Mouse (Mus musculus): ENCODE measurements at regions not wholly inside any gene's neighbourhood (a gene's known extent, or its start where the extent isn't known, plus 50 kb on each side); places are given as distances from the start of the nearest gene placed in this dataset.

DNA sequence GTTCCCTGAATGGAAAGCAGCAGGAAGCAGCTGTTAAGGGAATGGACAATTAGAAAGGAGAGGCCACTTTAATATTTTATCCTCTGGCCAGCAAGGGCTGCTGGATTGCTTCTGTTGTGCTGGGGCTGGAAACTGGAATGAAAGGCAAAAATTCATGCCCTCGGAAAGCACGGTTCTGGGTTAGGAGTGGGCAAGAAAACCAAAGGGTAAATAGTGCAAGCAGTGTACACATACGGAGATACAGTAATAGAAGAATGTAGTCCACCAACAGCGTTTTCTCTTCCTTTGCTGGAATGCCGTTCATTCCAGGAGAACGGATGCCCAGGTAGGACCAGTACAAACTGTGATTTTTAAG lies 50.8 kb upstream of the Zfr start:
- ATAC-seq (ENCODE audit: low read depth) = no peak
- Histone ChIP-seq H3K36me3 (ENCODE audit: control insufficient read depth, insufficient read depth, low read length) (no peaks in the 10 kb centered on the region), H3K4me2 (ENCODE audit: low read depth, low read length) (peak overlapping the region; percentile 26), H3K4me3 (ENCODE audit: low read length) (0 out of 2 replicates have a peak overlapping the region, but pooled peaks have one; percentile 7), H3K9me3 (ENCODE audit: control insufficient read depth, low read length) (peaks cover 5% of the 10 kb centered on the region), H3K9ac (ENCODE audit: low read length) (peak overlapping the region; percentile 3; the same call in 1 of the 2 replicates), H3K27me3 (ENCODE audit: control insufficient read depth, insufficient read depth, low read depth, low read length) (no peaks in the 10 kb centered on the region), H3K4me1 (replicated peaks; ENCODE audit: control insufficient read depth, insufficient read depth, low read length) (peaks cover 24% of the 10 kb centered on the region), H3K27ac (ENCODE audit: low read length) (peak overlapping the region; percentile 85)
- WGBS = 40% methylated on average over 6 of the region's 6 CpGs

DNA sequence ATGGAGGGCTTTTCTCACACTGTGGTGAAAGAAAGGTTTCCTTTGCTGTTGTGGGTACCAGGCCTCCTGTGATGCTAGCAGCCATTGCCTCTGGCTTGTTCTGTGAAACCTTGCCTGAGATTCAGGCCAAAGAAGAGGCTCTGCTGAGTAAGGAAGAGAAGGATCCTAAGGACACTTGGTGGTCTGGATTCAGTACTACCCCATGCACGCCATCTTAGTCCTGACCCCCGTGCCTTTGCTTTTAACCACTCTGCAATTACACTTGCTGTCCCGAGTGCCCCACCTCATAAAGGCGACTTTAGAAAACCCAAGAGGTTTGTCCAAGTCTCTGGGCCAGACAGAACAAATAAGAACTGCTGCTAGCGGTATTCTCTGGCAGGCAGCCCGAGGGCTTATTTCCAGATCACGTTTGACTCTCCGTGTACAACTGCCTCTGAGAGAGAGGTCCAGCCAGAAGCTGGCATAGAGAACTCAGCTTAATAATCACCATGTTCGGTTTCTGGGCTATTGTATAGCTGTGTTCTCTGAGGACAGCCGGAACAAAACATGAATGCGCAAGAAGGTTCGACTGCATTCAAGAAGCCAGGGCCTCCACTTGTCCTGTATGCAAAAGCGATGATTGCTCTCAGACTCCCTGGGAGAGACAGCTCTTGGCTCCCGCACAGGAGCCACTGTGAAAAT lies 51.3 kb upstream of the Zfr start:
- Histone ChIP-seq H3K9me3 (ENCODE audit: control insufficient read depth, low read length) (peaks cover 4% of the 10 kb centered on the region), H3K4me2 (ENCODE audit: low read depth, low read length) (peak overlapping the region; percentile 26), H3K27ac (ENCODE audit: low read length) (peak overlapping the region; percentile 85), H3K4me3 (ENCODE audit: low read length) (0 out of 2 replicates have a peak overlapping the region, but pooled peaks have one; percentile 7), H3K27me3 (ENCODE audit: control insufficient read depth, insufficient read depth, low read depth, low read length) (no peaks in the 10 kb centered on the region), H3K36me3 (ENCODE audit: control insufficient read depth, insufficient read depth, low read length) (no peaks in the 10 kb centered on the region), H3K9ac (ENCODE audit: low read length) (no peak overlapping the region; the same call in 1 of the 2 replicates), H3K4me1 (replicated peaks; ENCODE audit: control insufficient read depth, insufficient read depth, low read length) (peaks cover 24% of the 10 kb centered on the region)
- WGBS = 28% methylated on average over 14 of the region's 14 CpGs
- peak; percentile 68 for ATAC-seq (ENCODE audit: low read depth)

DNA sequence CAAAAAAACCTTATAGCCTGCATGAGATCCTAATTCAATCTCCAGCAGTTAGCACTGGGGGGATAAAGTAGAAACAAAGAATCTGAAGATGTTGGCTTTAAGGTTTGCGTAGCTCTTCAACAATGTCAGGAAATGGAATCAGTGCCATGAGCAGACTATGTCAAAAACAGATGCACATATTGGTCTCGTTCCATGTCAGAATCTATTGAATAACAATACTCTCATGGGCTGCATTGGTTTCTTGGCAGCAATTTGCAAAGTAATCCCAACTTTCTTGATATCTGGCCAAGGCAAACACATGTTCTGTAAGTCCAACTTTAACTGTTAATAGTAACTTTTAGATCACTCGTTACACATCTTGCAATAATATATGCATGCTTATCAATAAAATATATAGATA lies 58.1 kb upstream of the Sub1 start:
- no peak overlapping the region for H3K4me3 ChIP-seq (ENCODE audit: low read length)
- H3K27ac ChIP-seq (ENCODE audit: low read length) = peak overlapping the region; percentile 25; the same call in 1 of the 2 replicates
- no peaks in the 10 kb centered on the region for H3K36me3 ChIP-seq (ENCODE audit: control insufficient read depth, insufficient read depth, low read length)
- no peaks in the 10 kb centered on the region for H3K9me3 ChIP-seq (ENCODE audit: control insufficient read depth, low read length)
- H3K9ac ChIP-seq (ENCODE audit: low read length) = no peak overlapping the region
- peaks cover 2% of the 10 kb centered on the region; the same call in 1 of the 2 replicates for H3K4me1 ChIP-seq (replicated peaks; ENCODE audit: control insufficient read depth, insufficient read depth, low read length)
- no peaks in the 10 kb centered on the region for H3K27me3 ChIP-seq (ENCODE audit: control insufficient read depth, insufficient read depth, low read depth, low read length)
- H3K4me2 ChIP-seq (ENCODE audit: low read depth, low read length) = no peak overlapping the region
- WGBS = 45% methylated on average over 3 of the region's 3 CpGs
- peak; percentile 41 for ATAC-seq (ENCODE audit: low read depth)

DNA sequence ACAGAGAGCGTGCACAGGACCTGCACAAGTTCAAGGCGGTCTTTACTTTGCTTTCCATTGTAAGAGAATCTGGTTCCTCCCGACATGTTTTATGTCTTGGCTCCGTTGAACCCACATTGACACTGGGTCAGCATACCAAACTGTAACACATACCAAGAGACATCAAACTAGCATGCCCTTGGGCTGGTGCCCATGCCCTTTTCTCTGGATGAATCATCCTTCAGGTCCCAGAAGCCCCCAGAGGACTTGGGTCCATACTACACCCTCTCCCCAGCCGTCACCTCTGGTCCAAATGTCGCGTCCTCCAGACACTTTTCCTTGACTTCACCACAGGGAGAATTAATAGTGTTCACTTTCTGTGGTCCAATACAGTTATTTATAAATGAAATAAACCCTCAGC lies 56.8 kb upstream of the Sub1 start:
- H3K4me3 ChIP-seq (ENCODE audit: low read length) = no peak overlapping the region
- no peaks in the 10 kb centered on the region for H3K9me3 ChIP-seq (ENCODE audit: control insufficient read depth, low read length)
- no peaks in the 10 kb centered on the region for H3K36me3 ChIP-seq (ENCODE audit: control insufficient read depth, insufficient read depth, low read length)
- H3K27ac ChIP-seq (ENCODE audit: low read length) = no peak overlapping the region
- H3K4me2 ChIP-seq (ENCODE audit: low read depth, low read length) = no peak overlapping the region
- H3K9ac ChIP-seq (ENCODE audit: low read length) = no peak overlapping the region
- ATAC-seq (ENCODE audit: low read depth) = no peak
- no peaks in the 10 kb centered on the region for H3K27me3 ChIP-seq (ENCODE audit: control insufficient read depth, insufficient read depth, low read depth, low read length)
- H3K4me1 ChIP-seq (replicated peaks; ENCODE audit: control insufficient read depth, insufficient read depth, low read length) = peaks cover 2% of the 10 kb centered on the region; the same call in 1 of the 2 replicates
- 82% methylated on average over 7 of the region's 7 CpGs for WGBS

DNA sequence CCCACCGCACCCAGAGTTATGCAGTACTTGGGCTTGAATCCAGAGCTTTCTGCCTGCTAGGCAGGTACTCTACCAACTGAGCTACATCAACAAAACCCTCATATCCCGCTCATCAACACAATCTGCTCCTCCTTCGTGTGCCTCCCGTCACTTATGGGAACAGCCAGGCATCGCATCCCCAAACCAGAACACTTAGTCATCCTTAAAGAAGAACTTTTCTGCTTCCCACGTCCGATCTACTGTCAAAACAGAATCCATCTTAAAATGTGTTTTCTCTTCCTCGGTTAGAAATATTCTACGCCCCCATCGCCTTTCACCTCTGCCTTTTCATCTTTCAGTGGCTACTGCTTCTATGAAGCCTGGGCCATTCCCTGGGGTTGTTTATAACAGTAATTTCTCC lies 52.2 kb upstream of the Sub1 start:
- WGBS = 86% methylated on average over 10 of the region's 10 CpGs
- H3K27me3 ChIP-seq (ENCODE audit: control insufficient read depth, insufficient read depth, low read depth, low read length) = no peaks in the 10 kb centered on the region
- no peaks in the 10 kb centered on the region for H3K36me3 ChIP-seq (ENCODE audit: control insufficient read depth, insufficient read depth, low read length)
- H3K4me1 ChIP-seq (replicated peaks; ENCODE audit: control insufficient read depth, insufficient read depth, low read length) = no peaks in the 10 kb centered on the region
- H3K9me3 ChIP-seq (ENCODE audit: control insufficient read depth, low read length) = no peaks in the 10 kb centered on the region
- H3K27ac ChIP-seq (ENCODE audit: low read length) = no peak overlapping the region
- H3K9ac ChIP-seq (ENCODE audit: low read length) = no peak overlapping the region
- H3K4me3 ChIP-seq (ENCODE audit: low read length) = no peak overlapping the region
- ATAC-seq (ENCODE audit: low read depth) = no peak
- no peak overlapping the region for H3K4me2 ChIP-seq (ENCODE audit: low read depth, low read length)

DNA sequence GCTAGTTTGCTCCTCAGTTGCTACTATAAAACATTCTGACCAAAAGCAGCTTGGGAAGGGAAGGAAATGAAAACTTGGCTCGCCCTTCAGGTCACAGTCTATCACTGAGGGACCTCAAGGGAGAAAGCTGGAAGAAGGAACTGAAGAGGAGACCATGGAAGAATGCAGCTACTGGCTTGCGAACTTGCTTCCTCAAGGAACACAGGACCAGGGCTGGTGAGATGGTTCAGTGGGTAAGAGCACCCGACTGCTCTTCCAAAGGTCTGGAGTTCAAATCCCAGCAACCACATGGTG lies 51.4 kb upstream of the Sub1 start:
- Histone ChIP-seq H3K9ac (ENCODE audit: low read length) (no peak overlapping the region), H3K9me3 (ENCODE audit: control insufficient read depth, low read length) (no peaks in the 10 kb centered on the region), H3K36me3 (ENCODE audit: control insufficient read depth, insufficient read depth, low read length) (no peaks in the 10 kb centered on the region), H3K27ac (ENCODE audit: low read length) (no peak overlapping the region), H3K4me1 (replicated peaks; ENCODE audit: control insufficient read depth, insufficient read depth, low read length) (no peaks in the 10 kb centered on the region), H3K4me2 (ENCODE audit: low read depth, low read length) (no peak overlapping the region), H3K27me3 (ENCODE audit: control insufficient read depth, insufficient read depth, low read depth, low read length) (no peaks in the 10 kb centered on the region), H3K4me3 (ENCODE audit: low read length) (no peak overlapping the region)
- WGBS = 85% methylated on average over 3 of the region's 3 CpGs
- no peak for ATAC-seq (ENCODE audit: low read depth)

DNA sequence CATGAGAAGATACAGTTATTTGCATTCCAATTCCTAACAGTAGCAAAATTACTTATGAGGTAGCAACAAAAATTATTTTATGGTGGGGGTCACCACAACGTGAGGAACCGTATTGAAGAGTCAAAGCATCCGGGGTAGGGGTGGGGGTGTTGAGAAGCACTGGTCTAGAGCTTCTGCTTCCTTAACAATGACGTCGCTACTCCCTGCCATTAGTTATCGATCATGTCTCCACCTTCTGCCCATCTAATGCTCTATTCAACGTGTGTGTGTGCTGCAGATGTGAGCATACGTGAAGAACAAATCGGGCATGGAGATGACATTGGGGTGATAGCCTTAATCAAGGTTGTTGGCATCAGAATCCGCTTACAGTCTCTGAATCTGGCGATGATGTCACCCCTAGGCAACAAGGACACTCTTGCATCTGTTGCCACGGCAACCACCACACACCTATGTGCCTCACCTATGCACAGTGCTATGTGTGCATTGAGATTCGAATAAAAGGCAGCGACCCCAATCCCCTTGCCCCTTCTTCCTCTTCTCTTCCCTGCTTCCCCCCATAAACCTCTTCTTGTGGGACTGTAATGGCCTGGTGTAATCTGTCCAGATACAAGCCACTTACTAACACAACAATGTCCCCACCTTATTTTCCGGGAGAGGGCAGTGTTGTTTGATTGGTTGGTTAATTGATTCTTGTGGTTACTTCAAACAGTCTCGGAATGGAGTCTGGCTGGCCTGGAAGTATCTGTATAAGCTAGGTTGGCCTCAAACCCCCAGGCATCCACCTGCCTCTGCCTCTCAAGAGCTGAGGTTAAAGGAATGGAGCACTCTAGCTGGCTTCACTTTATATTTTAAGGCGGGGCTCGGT lies 50.8 kb upstream of the Sub1 start:
- peak; percentile 15; the same call in 1 of the 2 replicates for ATAC-seq (ENCODE audit: low read depth)
- H3K4me3 ChIP-seq (ENCODE audit: low read length) = no peak overlapping the region
- no peaks in the 10 kb centered on the region for H3K36me3 ChIP-seq (ENCODE audit: control insufficient read depth, insufficient read depth, low read length)
- no peaks in the 10 kb centered on the region for H3K9me3 ChIP-seq (ENCODE audit: control insufficient read depth, low read length)
- 82% methylated on average over 18 of the region's 18 CpGs for WGBS
- no peak overlapping the region for H3K9ac ChIP-seq (ENCODE audit: low read length)
- H3K27ac ChIP-seq (ENCODE audit: low read length) = no peak overlapping the region
- H3K4me1 ChIP-seq (replicated peaks; ENCODE audit: control insufficient read depth, insufficient read depth, low read length) = no peaks in the 10 kb centered on the region
- no peaks in the 10 kb centered on the region for H3K27me3 ChIP-seq (ENCODE audit: control insufficient read depth, insufficient read depth, low read depth, low read length)
- no peak overlapping the region for H3K4me2 ChIP-seq (ENCODE audit: low read depth, low read length)
